Mouse (Mus musculus): ENCODE data around the gene Nudt4.

- TF ChIP-seq CTCF (IDR thresholded peaks at IDR 0.05; ENCODE audit: low read depth, low read length) = no peak
- TF ChIP-seq POLR2A (IDR thresholded peaks at IDR 0.05; ENCODE audit: extremely low read depth, insufficient read depth, low read length) = no peak
Measured at GRCm38 (mm10) chr10:95525037-95525675, 38.8 kb downstream of the Nudt4 start.
